Mouse (Mus musculus) megakaryocyte progenitor cell, adult 5-6 weeks (primary cell): Measurements from ENCODE around the gene Gm13420. TPM values are rescaled to one million over a fixed set of nuclear protein-coding genes. Genes with fewer than 3 reads are reported as not detected.
"Not testable (repeated sequence)": the region's sequence is repeated elsewhere in the genome, so short reads cannot be mapped to it uniquely, and the experiment has no call there.

Experiments used
- ATAC-seq: replicated peaks from 2 replicates; pipeline ENCODE4 v1.8.0; 2016; ENCODE audit warnings: mild to moderate bottlenecking, moderate TSS enrichment, inconsistent platforms; ENCODE audit not compliant: poor library complexity
- total RNA-seq, 2 experiments: library from RNA; stranded (forward) in 1 of 2; stranded (reverse) in 1 of 2; fragments of 157-497, 149-512 nt in 1 of 2; fragments of 200-1000 nt in 1 of 2; gene quantifications; 2 replicates each; pipeline versions ENCODE4 v1.2.3 to v1.2.4; 2015 to 2017

Gm13420 gene
- total RNA-seq, 2 experiments from 2014 or later = not detected

DNA sequence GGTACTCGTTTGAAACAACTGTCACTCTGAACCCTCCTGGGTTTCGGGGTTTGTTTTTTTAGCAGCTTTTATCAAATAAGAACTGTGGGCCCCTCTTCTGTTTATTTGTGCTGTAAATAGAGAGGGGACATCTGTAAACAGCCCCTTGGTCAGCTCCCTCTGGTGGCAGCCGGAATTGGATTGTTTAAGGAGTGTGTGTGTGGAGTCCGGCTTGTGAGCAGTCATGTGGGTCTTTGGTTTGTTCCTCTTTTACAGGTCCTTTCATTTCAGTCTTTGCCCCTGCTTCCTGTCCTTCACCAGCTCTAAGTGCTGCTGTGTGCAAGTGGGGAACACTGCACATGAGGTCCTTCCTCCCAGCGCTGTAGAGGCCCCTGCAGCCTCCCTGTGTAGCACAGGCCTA, 12.1 kb downstream of the Gm13420 start:
- peak; percentile 90 for ATAC-seq

DNA sequence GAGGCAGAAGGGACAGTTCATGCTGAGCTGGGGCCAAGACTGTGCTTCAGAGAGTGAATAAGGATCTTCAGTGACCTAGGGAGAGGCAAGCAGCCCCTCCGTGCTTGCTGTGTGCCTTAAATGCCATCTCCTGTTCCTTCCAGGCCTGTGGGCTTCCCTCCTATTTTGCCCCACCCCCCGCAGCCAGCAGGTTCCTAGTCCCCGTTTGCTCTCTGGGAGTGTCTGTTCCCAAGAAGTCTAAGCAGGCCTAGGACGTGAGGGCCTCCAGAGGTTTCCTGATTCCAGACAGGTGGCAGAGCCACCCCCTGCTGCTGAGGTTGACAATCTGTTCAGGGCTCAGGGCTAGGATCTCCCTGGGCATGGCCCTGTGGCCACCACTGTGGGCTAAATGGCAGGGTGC, 12.7 kb downstream of the Gm13420 start:
- 0 out of 2 replicates have a peak, but pooled peaks have one; percentile 4 for ATAC-seq

DNA sequence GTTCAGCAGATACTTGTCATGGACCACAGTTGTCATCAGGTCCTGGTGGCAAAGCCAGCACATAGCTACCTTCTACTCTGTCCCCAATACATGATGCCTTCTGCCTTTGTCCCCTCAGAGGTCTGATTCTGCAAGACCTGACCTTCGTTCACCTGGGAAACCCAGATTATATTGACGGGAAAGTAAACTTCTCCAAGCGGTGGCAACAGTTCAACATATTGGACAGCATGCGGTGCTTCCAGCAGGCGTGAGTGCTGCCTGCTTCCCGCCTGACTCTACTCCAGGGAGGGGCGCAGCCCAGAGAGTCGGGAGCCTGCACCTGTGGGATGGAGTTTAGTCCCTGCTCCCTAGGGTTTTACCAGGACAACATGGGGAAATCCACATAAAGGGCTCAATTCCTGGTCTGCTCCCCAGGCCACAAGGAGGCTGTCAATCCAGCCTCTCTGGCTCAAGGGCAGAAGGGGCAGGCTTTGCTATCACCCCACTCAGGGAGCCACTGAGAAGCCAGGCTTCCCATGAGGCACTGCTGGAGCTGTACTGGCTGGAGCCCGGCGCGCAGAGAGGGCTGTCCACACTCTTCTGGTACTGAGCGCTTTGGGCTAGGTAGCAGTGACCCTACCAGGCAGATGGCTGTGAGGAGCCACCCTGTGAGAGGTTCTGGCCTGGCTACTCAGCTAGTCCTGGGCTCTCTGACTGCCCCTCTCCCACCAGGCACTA, 14.1 kb downstream of the Gm13420 start:
- no peak for ATAC-seq

DNA sequence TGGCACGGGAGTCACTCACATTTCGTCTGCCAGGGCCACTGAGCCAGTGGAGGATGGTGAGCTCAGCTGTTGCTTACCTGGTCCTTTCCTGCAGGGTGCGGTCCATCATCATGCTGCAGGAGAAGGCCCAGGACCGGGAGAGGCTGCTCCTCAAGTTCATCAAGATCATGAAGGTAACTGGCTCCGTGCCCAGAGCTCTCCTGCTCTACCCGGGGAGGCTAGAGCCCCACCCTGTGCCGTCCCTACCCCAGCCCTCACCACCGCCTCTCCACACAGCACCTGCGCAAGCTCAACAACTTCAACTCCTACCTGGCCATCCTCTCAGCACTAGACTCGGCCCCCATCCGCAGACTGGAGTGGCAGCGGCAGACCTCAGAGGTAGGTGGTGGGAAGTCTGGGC, 15.8 kb downstream of the Gm13420 start:
- ATAC-seq = no peak

DNA sequence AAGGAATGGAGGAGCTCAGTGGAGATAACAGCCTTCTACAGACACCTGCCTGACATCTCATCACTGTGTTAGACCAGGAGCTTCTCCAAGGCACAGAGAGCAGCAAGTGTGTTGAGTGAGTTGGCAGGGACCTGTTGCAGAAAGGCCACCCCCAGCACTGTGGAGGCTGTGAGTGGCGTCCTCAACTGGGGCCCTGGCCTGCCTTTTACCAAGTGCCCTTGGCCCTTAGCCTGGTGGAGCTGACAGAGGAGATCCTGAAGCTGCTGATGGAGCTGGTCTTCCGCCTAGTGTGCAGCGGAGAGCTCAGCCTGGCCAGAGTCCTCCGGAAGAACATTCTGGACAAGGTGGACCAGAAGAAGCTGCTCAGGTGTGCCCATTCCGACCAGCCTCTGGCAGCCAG, 18.1 kb downstream of the Gm13420 start:
- ATAC-seq = no peak

DNA sequence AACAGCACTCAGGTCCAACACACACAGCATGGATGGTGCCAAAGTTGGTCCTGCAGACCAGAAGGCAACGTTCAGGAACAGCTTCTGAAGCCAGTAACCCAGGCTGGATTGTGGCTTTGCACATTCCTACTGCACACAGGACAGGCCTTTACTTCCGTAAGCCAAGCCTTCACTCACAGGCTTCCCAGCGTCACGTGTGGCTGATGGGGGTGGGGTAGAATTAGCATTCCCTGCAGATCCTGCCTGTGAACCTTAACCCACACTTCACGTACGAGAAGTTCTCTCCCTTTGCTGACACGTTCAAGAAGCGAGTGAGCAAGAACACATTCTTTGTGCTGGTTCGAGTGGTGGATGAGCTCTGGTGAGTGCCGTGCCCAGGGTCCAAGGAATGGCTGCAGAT, 18.9 kb downstream of the Gm13420 start:
- no peak for ATAC-seq

DNA sequence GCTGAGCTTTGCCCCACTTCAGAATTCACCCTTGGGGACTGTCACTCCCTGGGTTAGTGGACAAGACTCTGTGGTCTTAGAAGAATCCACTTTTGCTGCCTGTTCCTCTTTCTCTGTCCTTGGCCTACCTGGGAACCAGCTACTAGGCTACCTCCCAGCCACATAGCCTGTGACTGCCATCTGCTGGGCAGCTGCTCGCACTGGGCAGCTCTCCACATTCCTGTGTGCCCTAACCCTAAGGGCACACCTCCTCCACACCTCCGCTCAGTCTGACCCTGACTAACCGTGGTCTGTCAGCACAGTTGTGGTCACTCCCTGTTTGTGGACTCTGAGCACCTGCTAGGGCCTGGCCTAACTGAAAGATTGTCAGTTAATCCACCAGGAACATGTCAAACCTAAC, 19.9 kb downstream of the Gm13420 start:
- peak; percentile 95 for ATAC-seq

DNA sequence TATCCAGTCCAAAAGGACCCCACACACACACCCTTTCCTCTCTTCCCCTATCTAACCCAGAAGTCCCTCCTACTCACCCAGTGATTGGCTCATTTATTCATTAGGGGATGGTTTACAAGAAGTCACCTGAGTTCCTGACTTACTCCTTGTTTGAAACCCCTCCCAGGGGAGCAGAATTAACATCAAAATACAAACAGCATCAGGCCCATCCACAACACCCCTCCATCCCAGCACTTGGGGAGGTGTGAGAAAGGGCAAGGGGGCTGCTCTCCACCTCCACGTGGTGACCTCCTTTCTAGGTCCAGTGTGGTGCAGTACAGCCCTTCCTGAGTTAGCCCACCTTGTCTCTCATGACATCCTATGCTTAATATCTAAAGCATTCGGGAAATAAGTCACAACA, 22.0 kb downstream of the Gm13420 start:
- ATAC-seq = no peak

DNA sequence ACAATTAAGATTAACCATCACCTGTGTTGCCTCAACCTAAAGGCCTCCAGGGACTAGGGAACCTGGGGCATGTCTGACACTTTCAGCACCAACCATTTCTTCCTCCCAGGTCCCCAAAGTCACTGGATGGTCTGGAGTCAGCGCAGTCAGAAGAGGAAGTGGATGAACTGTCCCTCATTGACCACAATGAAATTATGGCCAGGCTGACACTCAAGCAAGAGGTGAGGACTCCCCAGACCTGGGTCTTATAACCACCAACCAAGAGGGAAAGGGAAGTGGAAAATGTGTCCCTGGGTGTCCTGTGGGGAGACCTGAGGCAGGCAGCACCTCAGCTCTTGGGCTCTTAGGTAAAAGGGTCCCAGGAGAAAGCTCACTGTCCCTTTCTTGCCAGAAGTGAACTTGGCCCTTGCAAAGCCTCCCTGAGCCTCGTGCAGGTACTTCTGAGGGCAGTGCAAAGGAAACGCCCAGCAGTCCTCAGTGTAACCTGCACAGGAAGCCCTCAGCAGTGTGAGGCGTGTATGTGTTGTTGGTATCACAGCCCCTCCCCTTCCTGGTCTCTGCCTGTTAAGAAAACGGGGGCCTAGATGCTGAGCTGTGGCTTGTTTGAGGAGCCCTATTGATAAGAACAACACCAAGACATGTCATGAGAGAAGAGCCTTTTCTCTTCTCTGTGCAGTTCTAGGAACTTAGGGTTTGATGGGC, 26.7 kb downstream of the Gm13420 start:
- peak; percentile 29; the same call in 1 of the 2 replicates for ATAC-seq

DNA sequence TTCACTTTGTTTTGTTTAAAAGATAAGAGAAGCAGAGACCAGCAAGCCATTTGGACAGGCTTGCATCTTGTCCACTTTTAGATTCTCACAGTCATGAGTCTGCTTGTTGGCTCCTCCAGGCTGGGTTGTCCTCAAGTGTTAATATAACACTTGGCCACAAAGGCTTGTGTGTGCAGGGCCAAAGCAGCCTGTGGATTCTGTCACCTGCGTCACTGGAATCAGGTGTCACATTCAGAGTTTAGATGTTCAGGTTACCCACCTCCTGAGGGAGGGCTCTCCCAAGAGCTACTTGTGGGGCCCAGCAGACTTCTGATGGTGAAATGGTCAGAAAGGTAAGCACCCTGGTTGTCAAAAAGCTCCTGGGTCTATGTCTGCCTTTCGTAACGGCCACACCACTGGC, 28.4 kb downstream of the Gm13420 start:
- no peak for ATAC-seq

DNA sequence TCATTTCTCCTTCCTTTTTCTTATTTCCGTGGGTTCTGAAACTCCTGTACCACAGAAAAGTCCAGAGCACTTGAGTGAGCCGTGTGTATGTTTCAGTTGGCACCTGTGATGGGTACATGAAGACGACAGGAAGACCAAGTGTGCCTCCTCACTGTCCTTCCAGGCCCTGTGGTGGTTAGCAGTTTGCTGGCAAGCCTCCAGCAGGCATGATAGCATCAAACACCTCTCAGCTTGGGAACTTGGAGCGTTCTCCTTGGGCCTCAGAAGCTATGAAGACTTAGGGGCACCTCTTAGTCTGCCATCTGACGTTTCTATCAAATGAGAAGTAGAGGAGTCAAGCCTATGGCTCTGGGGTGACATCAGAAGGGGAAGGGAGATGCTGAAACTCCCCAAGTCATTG, 32.9 kb downstream of the Gm13420 start:
- ATAC-seq = no peak

DNA sequence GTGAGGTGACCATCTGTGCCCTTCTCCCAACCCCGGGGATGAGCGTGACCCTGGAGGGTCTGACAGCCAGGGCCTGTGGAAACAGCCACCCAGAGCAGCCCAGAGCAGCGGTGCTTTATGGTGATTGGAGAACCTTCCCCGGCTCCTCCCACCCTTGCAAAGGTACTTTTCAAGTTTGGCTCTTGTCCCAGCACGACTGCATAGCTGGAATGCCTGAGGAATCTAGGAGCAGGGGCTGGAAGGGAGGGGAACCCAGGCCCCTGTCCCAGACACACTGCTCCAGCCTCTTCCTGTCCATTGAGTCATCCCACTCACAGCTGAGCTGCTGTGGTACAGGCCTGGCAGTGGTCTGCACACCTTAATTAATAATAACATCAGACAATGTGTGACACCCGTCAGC, 34.8 kb downstream of the Gm13420 start:
- no peak for ATAC-seq

DNA sequence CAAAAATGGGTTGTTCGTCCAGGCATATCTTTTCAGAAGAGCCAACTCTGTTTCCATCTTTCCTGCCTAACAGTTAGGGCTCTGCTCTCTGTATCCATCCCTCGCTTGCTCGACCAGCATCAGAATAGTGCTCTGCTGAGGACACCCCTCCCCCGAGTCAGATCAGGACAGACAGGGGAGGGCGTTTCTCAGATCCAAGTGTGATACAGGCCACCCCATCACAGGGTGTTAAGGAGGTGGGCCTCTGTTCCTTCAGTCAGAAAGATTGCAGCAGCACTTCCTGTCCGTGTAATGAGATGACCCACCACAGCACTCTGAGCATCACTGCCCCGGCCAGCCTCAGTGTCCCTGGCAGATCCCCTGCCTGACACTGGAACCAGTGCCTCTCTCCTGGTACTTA, 35.3 kb downstream of the Gm13420 start:
- no peak for ATAC-seq

DNA sequence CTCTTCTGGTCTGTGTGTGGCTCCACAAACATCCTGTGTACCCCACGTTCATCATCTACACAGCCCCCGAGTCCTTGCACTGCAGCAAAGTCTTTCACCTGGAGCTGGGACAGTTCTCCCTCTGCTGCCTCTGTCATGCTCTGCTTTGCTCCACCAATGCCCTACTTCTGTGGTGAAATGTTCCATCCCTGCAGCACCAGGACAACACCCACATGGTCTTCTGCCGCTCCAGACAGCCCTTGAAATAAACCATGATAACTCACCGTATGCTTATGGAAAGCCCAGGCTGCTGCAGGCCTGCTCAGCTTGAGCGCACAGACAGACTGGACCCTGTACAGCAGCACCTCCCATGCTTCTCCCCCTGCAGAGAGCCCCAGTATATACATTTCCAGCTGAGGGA, 37.4 kb downstream of the Gm13420 start:
- ATAC-seq = no peak

DNA sequence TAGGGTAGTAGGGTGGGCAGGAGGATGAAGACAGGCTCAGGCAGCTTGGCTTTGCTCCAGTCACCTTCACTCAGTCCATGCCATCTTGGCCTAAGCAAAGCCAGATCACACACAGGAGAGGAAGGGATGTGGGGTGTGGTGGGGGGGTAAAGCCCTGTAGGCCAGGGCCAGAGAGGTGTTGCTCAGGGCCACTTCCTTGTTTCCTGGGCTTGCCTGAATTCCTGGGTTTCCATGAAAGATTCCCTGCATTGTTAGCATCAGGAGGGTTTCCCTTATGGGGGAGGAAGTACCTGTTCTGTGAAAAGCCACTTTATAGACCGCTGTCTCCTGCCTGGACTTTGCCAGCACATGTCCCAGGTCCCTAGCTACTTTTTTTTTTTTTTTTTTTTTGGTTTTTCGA, 38.0 kb downstream of the Gm13420 start:
- no peak for ATAC-seq

DNA sequence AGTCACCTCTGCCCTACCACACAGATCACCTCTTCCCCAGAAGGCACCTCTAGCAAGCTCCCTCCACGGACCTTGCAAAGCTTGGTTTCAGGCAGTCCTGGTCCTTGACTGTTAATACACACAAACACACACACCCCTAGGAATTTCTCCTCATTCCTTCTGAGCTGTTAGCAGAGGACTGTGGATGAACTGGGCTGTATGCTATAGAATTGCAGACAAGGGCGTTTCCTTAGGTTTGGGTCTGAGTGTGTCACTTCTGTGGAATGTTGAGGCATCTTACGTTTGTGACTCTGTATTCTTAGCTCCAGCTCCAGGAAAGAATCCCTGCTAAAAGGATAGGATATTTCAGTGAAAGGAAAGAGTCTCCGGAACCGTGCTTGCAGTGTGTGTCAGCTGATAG, 39.6 kb downstream of the Gm13420 start:
- ATAC-seq = no peak

DNA sequence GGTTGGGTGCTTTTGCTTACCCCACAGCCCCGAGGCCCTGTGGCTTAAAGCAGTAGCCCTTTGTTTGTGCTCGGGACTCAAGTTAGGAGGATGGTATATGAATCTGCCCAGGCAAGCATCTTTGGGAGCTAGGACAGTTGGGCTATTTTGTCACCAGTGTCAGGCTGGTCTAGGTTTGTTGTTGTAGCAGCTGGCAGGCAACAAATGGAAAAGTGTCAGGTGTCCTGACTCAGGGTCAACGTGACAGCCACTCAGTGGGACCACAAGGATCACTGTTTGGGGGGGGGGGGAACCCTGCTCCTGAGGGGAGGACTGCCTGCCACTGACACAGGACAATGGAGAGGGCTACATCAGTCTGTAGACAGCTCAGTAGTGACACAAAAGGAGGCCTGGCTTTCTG, 40.4 kb downstream of the Gm13420 start:
- ATAC-seq = no peak

DNA sequence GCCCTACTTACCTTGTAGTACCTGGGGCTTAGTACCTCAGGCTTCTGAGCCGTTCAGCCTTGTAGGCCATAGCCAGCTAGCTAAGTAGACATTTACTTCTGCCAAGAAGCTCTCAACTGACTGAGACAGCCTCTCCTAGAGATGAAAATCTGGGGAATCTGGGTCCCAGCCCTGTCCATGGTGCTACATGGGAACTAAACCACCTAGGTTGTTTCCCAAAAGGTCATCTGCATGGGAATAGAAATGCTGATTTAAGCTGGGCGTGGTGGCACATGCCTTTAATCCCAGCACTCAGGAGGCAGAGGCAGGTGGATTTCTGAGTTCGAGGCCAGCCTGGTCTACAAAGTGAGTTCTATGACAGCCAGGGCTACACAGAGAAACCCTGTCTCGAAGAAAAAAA, 43.3 kb downstream of the Gm13420 start:
- not testable (repeated sequence) for ATAC-seq

DNA sequence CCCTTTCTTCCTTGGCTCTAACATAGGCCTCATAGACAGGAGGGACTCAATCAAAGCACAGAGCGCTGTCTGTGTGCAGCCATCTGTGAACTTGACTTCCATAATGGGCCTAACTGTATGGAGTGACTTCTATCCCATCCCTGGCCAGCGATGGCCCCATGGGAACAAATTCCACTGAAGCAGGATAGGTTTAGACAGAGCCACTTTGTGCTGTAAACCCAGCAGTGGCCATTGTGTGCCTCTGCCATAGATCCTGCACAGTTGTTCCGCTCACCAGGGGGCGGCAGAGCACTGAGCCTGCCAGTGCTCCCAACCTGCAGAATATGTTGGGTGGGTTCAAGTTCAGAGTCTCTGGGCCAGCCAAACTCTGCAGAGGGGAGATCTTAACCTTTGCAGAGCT, 43.8 kb downstream of the Gm13420 start:
- ATAC-seq = peak; percentile 76

DNA sequence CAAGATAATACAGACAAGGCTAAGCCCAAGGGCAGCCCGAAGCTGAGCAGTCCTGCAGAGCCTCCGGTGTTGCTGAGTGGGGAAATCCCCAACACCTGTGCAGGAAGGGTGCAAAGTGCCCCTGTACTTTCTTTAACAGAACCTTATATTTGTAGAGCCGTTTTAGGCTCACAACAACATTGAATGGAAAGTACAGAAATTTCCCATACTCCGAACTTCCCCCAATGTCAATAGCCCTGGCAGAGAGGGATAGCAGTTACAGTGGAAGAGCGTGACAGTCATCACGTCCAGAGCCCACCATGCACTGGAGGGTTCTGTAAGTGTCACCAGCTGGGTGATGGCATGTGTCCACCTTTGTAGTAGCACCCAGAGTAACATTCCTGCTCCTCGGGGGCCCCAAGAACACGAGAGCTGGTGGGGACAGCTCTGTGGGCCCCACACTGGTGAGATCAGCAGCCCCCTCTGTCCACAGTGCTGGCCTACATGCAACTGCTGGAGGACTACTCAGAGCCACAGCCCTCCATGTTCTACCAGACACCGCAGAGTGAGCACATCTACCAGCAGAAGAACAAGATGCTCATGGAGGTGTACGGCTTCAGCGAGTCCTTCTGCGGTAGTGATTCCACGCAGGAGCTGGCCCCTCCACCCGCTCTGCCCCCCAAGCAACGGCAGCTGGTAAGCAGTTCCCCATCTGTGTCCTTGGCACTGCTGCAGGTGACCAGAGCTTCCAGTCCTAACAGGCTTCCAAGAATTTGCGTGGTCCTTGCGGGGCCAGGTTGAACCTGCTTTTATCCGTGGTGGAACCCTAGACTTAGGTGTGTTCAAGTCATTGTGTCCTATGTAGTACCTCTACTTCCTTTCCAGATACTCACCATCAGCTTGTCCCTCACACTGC, 44.5 kb downstream of the Gm13420 start:
- ATAC-seq = no peak

DNA sequence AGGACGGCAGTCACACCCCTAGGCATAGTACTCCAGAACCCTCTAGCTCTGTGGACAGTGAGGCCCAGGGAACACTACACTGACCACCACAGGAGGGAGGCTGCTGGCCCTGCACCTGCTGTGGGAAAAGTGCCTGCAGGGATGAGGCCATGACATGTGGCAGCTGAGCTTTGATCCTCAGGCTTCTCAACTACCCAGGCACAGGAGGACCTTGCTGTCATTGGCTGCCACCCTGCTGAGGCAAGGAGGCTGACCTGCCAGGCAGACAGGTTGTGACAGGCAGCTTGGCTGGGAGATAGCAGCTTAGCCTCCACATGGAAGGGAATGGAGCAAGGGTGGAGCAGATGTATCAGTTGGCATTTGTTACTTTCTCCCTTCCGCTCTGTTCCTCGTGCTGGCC, 46.0 kb downstream of the Gm13420 start:
- no peak for ATAC-seq
